Mouse (Mus musculus) left cerebral cortex, adult 2 months (tissue): Measurements from ENCODE around the gene Hist1h2an. TPM values are rescaled to one million over a fixed set of nuclear protein-coding genes. Genes with fewer than 3 reads are reported as not detected.

Source experiments
- DNase-seq, 2 experiments: peaks; one replicate each; pipeline ENCODE4 v3.0.0; 2021 to 2022; ENCODE audit warnings: low spot score in 2 of 2, mixed read lengths in 1 of 2; ENCODE audit errors: extremely low spot score in 1 of 2
- H3K27ac ChIP-seq: fragments of 200-600 bp; 2 replicates; pipeline ENCODE4 v1.8.1; 2022
- H3K4me3 ChIP-seq: fragments of 200-600 bp; 2 replicates; pipeline ENCODE4 v1.8.1; 2022
- CTCF ChIP-seq: fragments of 200-600 bp; IDR thresholded peaks from 2 replicates; pipeline ENCODE4 v1.8.1; 2022; ENCODE audit warnings: antibody characterized with exemption, mild to moderate bottlenecking, moderate library complexity
- intact Hi-C: fragments of 180-260 bp; cut with DNase I; formaldehyde crosslinking; loops from one replicate; pipeline ENCODE4 v1.15.1; 2025
- microRNA-seq, 2 experiments: library from miRNA; unstranded; fragments of <30 nt; microRNA quantifications; one replicate each; pipeline ENCODE4 v1.2.0; 2021
- total RNA-seq, 2 experiments: library from RNA; stranded (reverse); gene quantifications; 2 replicates each; pipeline ENCODE4 v1.2.3; 2021

Gene Hist1h2an
- total RNA-seq, 2 experiments from 2014 or later: 2.7 TPM; not detected in 1

DNA sequence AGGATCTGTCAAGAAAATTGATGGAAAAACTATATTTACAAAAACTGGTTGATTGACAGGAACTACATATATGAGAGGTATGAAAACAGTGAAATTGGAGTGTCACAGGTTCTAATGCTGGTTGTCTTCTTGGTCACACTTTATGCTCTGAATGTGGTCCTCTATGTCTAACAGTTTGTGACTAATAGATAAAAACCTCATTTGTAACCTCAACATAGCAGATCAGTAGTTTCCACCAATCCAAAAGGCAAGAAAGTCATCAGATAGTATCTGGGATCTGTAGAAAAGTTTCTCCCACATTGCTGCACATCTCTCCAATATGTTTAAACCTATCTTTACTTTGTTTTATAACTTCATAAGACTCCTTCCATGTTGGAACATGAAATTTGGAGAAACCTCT is 35.6 kb downstream of the Hist1h2an start:
- intact Hi-C loops: loop anchor here (2.0 to 10.0 kb wide), 4 partner anchors 41 to 2001 kb away; partner anchors contain the start of genes Hist1h1t, Hist1h2ab, Hist1h2ag and Hist1h2bj
- TF ChIP-seq CTCF: no peak
- no peak for DNase-seq
- Histone ChIP-seq H3K4me3 (no peak overlapping the region), H3K27ac (no peak overlapping the region)

DNA sequence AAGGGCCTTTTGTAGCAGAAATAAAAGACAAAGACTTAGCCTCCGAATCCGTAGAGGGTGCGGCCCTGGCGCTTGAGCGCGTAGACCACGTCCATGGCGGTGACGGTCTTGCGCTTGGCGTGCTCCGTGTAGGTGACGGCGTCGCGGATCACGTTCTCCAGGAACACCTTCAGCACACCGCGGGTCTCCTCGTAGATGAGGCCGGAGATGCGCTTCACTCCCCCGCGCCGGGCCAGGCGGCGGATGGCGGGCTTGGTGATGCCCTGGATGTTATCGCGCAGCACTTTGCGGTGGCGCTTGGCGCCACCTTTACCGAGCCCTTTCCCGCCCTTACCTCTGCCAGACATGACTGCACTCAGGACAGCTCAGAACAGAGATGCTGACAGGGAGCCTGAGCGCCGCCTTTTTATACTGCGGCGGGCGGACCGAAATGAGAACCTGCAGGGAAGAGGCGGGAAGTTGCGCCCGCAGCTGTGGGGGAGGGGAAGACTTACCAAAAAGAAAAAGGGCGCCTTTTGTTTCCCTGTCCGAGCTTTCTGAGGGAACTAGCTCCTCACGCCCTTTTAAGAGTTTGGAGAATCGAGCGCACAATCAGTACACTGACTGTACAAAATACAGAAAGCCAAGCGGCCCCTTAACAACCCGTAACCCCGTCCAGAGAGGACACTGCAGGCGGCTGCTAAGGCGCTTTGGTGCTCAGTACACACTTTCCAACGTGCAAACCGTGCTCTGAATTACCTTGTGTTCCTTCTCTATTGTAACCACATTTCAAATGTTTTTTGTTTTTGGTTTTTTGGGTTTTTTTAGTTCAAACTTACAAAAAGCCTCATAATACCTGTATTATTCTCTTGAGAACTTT is 36.6 kb downstream of the Hist1h2an start, which contains the start of gene Hist1h4k:
Hist1h4k (minus strand) TSS at position 347 of the 859 bp plus-strand sequence.
- peak; percentile 93 to 94 for DNase-seq
- Histone ChIP-seq H3K4me3 (peak within 1 kb of the TSS; percentile 57), H3K27ac (peak within 1 kb of the TSS; percentile 9; the same call in 1 of the 2 replicates)
- intact Hi-C loops: loop anchor here (1.0 to 10.0 kb wide), 6 partner anchors 16 to 2002 kb away; partner anchors contain the start of genes Hist1h1t, Hist1h2ab, Hist1h2ag and Hist1h2ai

DNA sequence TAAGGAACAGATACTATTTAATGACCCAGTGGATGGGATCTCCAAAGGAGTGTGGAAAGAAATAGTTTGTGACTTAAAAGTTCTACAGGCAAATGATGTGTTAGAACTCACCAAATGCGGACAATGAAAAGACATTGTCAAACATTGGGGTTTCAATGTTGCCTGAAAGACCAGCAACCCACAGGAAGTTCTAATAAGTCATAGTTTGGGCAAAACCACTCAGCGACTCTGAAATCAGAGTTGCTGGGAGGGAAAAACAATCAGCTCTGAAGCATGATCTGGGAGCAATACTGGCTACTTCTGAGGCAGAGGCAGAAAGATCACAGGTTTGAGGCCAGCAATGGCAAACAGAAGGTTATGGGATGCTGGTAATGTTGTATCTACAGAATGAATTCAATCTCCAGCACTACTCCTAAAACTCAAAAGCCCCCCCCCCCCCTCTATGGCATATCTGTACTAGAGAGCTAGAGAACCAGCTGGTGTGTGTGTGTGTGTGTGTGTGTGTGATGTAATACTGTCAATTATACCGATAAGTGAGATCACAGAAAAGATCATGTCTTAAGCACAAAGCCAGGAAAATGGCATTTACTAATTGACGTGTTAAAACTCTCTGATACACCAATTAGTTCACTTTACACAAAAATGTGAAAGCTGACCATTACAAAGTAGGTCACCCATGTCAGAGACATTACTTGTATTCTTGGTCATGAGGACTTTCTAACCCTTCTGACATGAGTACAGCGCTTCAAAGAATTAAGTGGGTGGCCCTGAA is 37.4 kb downstream of the Hist1h2an start:
- intact Hi-C loops: loop anchor here (1.0 to 10.0 kb wide), 7 partner anchors 12 to 2003 kb away; partner anchors contain the start of genes Hist1h1t, Hist1h2ab, Hist1h2ag and Hist1h2ai
- no peak overlapping the region for H3K27ac ChIP-seq
- DNase-seq: no peak
- TF ChIP-seq CTCF: no peak
- peak overlapping the region; percentile 57 for H3K4me3 ChIP-seq

DNA sequence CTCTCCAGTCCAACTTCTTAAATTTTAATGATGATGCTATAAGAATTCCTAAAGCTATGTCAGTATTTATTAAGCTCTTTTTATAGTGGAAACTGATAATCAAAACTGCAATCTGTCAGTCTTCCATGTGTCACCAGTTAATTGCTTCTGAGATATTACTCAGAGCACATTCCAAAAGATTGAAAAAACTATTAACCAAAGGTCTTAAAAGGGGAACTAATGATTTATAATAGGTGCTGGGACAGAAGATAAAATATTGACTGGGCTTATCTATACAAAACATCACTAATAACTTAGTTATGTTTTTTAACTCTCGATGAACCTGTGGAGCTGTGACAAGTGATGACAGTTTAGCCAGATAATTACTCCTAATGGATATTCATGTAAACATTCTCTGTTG is 42.0 kb downstream of the Hist1h2an start:
- TF ChIP-seq CTCF: no peak
- no peak for DNase-seq
- no peak overlapping the region for H3K4me3 ChIP-seq
- H3K27ac ChIP-seq: no peak overlapping the region
- intact Hi-C loops: no loop called here

Small RNA genes lying within 50 kb of the gene (microRNA-seq; reads per million reads assigned to microRNA genes)
- 0 reads per million in 2 experiments for gene Gm19658
- gene Gm44346: 0 reads per million in 2 experiments
- gene Gm44454: 0 reads per million in 2 experiments
- gene Gm44466: 0 reads per million in 2 experiments

Other genes with a start within 250 kb of the Hist1h2an start
- not detected for gene Olfr1366, start 244.4 kb downstream of the Hist1h2an start, total RNA-seq
- gene Olfr1535, start 227.3 kb downstream of the Hist1h2an start, total RNA-seq: not detected
- not detected for gene Olfr1364, start 205.5 kb downstream of the Hist1h2an start, total RNA-seq
- gene Olfr1362, start 173.2 kb downstream of the Hist1h2an start, total RNA-seq: not detected
- not detected for gene Olfr11, start 144.7 kb downstream of the Hist1h2an start, total RNA-seq
- not detected for gene Olfr1361, start 123.8 kb downstream of the Hist1h2an start, total RNA-seq
- not detected for gene Olfr1360, start 109.8 kb downstream of the Hist1h2an start, total RNA-seq
- not detected for gene Olfr1359, start 89.1 kb downstream of the Hist1h2an start, total RNA-seq
- gene Hist1h2bl, start 71.1 kb downstream of the Hist1h2an start, total RNA-seq: 10 to 100 TPM; 23.7 to 28.5 TPM
- 10 to 100 TPM; 25.4 to 32.6 TPM for gene Hist1h2ai, start 70.8 kb downstream of the Hist1h2an start, total RNA-seq
- gene Hist1h3h, start 69.6 kb downstream of the Hist1h2an start, total RNA-seq: 10 to 100 TPM; 54.6 to 74.2 TPM
- 1 to 10 TPM; 4.8 to 5.4 TPM for gene Hist1h2bm, start 65.2 kb downstream of the Hist1h2an start, total RNA-seq
- 10 to 100 TPM; 13.9 to 19.4 TPM for gene Hist1h4j, start 52.2 kb downstream of the Hist1h2an start, total RNA-seq
- gene Hist1h4k, start 36.7 kb downstream of the Hist1h2an start, total RNA-seq: 100 to 1,000 TPM; 316 to 377 TPM
- gene Hist1h2ak, start 33.4 kb downstream of the Hist1h2an start, total RNA-seq: 10 to 100 TPM; 13.2 to 13.5 TPM
- gene Hist1h2bn, start 33.1 kb downstream of the Hist1h2an start, total RNA-seq: 1 to 10 TPM; 8.3 TPM
- 1 to 10 TPM; 6.7 to 8.3 TPM for gene Hist1h1b, start 6.6 kb downstream of the Hist1h2an start, total RNA-seq
- 10 to 100 TPM; 49.9 to 62.3 TPM for gene Hist1h3i, start 3.8 kb downstream of the Hist1h2an start, total RNA-seq
- gene Hist1h2bp, start 243 bp upstream of the Hist1h2an start, total RNA-seq: 1 to 10 TPM; 1.3 to 5.5 TPM
- 10 to 100 TPM; 27.3 to 38.5 TPM for gene Hist1h2bq, start 23.0 kb upstream of the Hist1h2an start, total RNA-seq
- 10 to 100 TPM; 11.2 to 25.1 TPM for gene Hist1h2ao, start 23.2 kb upstream of the Hist1h2an start, total RNA-seq
- 100 to 1,000 TPM; 200 to 276 TPM for gene Hist1h4m, start 24.5 kb upstream of the Hist1h2an start, total RNA-seq
- gene Hist1h4n, start 45.0 kb upstream of the Hist1h2an start, total RNA-seq: 10 to 100 TPM; 18.7 to 21.6 TPM
- 10 to 100 TPM; 11.2 to 16.1 TPM for gene Hist1h2ap, start 46.3 kb upstream of the Hist1h2an start, total RNA-seq
- gene Hist1h2br, start 46.5 kb upstream of the Hist1h2an start, total RNA-seq: 10 to 100 TPM; 27.0 to 39.1 TPM
- 1 to 10 TPM; 3.8 to 3.9 TPM for gene Zfp184, start 157.9 kb upstream of the Hist1h2an start, total RNA-seq
- not detected for gene Pom121l2, start 194.0 kb upstream of the Hist1h2an start, total RNA-seq
- gene Prss16, start 222.5 kb upstream of the Hist1h2an start, total RNA-seq: 1 to 10 TPM in 1 of 2 experiments, under 1 TPM in 1; 0.57 to 1.1 TPM
- gene Hist1h2ah, start 248.3 kb upstream of the Hist1h2an start, total RNA-seq: 10 to 100 TPM; 18.8 to 25.6 TPM
- gene Hist1h2bk, start 248.7 kb upstream of the Hist1h2an start, total RNA-seq: 10 to 100 TPM; 12.2 to 13.5 TPM